Mouse (Mus musculus) heart, postnatal 0 days (tissue): ENCODE data around the gene Hoxa5.
A peak's percentile ranks its signal among the peaks of the same experiment; 100 is the strongest.

Experiments
- CTCF ChIP-seq: IDR thresholded peaks from 2 replicates; pipeline ENCODE4 v1.5.1; 2016; ENCODE audit warnings: antibody characterized with exemption, control low read depth, low read depth
- EP300 ChIP-seq: IDR thresholded peaks from 2 replicates; pipeline ENCODE4 v1.6.1; 2016; ENCODE audit warnings: antibody characterized with exemption, low read depth

- TF ChIP-seq CTCF (peak; percentile 55), EP300 (no peak)
These were observed 7.1 kb downstream of the Hoxa5 start for GRCm38 (mm10) chr6:52197271-52197670.
